Mouse (Mus musculus) limb, embryonic 11.5 days (tissue): ENCODE results near the gene Cacna1d. TPM values are rescaled to one million over a fixed set of nuclear protein-coding genes. Genes with fewer than 3 reads are reported as not detected.

Experiments used
- ATAC-seq: fragments of 200-750 bp; cut with Nextera tagmentation; 2 replicates; pipeline ENCODE4 v1.8.0; 2017; ENCODE audit warnings: low read depth; ENCODE audit not compliant: insufficient number of reproducible peaks, low FRiP score, low TSS enrichment
- DNase-seq: peaks from one replicate; pipeline ENCODE4 v3.0.0-alpha.2; 2015; ENCODE audit warnings: low spot score
- H3K27ac ChIP-seq: fragments of 300-500 bp; sonication (generic); replicated peaks from 2 replicates; pipeline ENCODE4 v1.5.1; 2014; ENCODE audit warnings: low read depth, mild to moderate bottlenecking, low read length
- H3K27me3 ChIP-seq: fragments of 300-500 bp; sonication (generic); 2 replicates; pipeline ENCODE4 v1.6.1; 2014; ENCODE audit warnings: mild to moderate bottlenecking, low read length, mixed read lengths; ENCODE audit not compliant: control insufficient read depth, insufficient read depth
- H3K36me3 ChIP-seq: fragments of 300-500 bp; sonication (generic); 2 replicates; pipeline ENCODE4 v1.6.1; 2014; ENCODE audit warnings: mild to moderate bottlenecking, low read length, moderate library complexity, mixed read lengths; ENCODE audit not compliant: control insufficient read depth, insufficient read depth
- H3K4me1 ChIP-seq: fragments of 300-500 bp; sonication (generic); 2 replicates; pipeline ENCODE4 v1.6.1; 2014; ENCODE audit warnings: low read length, mixed read lengths; ENCODE audit not compliant: control insufficient read depth, insufficient read depth
- H3K4me2 ChIP-seq: fragments of 300-500 bp; sonication (generic); 2 replicates; pipeline ENCODE4 v1.6.1; 2014; ENCODE audit warnings: low read depth, mild to moderate bottlenecking, moderate library complexity; ENCODE audit not compliant: severe bottlenecking
- H3K4me3 ChIP-seq: fragments of 300-500 bp; sonication (generic); 2 replicates; pipeline ENCODE4 v1.5.1; 2014; ENCODE audit warnings: low read depth, low read length
- H3K9ac ChIP-seq: fragments of 300-500 bp; sonication (generic); 2 replicates; pipeline ENCODE4 v1.6.1; 2014; ENCODE audit warnings: mild to moderate bottlenecking, low read length
- H3K9me3 ChIP-seq: fragments of 300-500 bp; sonication (generic); 2 replicates; pipeline ENCODE4 v1.6.1; 2016; ENCODE audit warnings: low read length; ENCODE audit not compliant: control insufficient read depth
- WGBS: fragments of 180-500 bp; shearing (Covaris S2); extraction: QIAGEN DNeasy Blood & Tissue Kit; methylation state at CpG from one replicate; pipeline ENCODE4 v1.1.7; 2014; 5-methylcytosine and 5-hydroxymethylcytosine counted together
- polyA plus RNA-seq: library from polyadenylated mRNA; unstranded; fragments of >200 nt; fragmentation: Nextera tagmentation; extraction: Ambion mirVana; gene quantifications from 2 replicates; pipeline ENCODE4 v1.2.1, GENCODE M21; 2014

Cacna1d gene
- polyA plus RNA-seq, 1 experiment from 2014 or later = 2.1 TPM

DNA sequence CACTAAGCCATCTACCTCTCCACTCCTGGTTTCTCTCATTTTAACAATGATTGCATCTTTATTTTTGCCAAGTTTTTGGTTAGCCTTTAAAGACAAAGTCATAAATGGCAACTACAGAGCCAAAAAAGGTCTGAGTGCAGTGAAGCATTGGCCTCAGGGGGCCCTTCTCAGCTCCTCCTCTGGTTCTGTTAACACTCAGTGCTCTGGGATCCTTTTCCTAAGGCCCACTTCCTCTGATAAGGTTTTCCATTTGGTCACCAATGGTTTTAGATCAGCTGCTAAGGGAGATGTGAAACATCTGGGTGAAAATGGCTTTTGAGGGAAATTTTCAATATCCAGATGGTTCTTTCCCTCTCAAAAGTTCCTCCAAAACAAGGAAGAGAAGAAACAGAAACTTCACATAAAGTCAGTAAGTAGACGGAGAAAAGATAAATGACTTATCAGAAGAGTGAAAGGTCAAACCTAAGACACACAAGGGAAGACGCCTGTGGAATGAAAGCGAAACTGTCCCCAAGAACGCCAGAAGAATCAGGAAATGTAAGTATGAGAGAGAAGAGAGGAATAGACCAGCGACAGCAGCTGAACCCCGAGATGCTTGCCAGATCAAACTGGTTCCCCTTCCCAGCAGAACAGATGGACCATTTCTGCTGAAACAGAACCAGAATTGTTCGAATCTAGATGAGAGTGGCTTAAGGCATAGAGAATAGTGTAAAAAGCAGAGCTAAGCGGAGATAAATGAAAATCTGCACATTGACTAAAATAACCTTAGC is 85.6 kb downstream of the Cacna1d start:
- Histone ChIP-seq H3K4me3 (no peak overlapping the region), H3K9me3 (no peaks in the 10 kb centered on the region), H3K27ac (no peak overlapping the region), H3K27me3 (no peaks in the 10 kb centered on the region), H3K4me1 (no peaks in the 10 kb centered on the region), H3K4me2 (no peak overlapping the region), H3K36me3 (no peaks in the 10 kb centered on the region), H3K9ac (no peak overlapping the region)
- ATAC-seq (no peak), DNase-seq (peak; percentile 7)
- 79% methylated on average over 8 of the region's 8 CpGs for WGBS

- Histone ChIP-seq H3K27ac (no peak overlapping the region), H3K4me2 (no peak overlapping the region), H3K4me1 (no peaks in the 10 kb centered on the region), H3K4me3 (no peak overlapping the region), H3K9ac (no peak overlapping the region), H3K9me3 (no peaks in the 10 kb centered on the region), H3K36me3 (no peaks in the 10 kb centered on the region), H3K27me3 (no peaks in the 10 kb centered on the region)
- DNase-seq (no peak), ATAC-seq (no peak)
- WGBS = 87% methylated on average over 1 of the region's 1 CpGs
These were observed 112.9 kb downstream of the Cacna1d start for GRCm38 (mm10) chr14:30378306-30378705.

DNA sequence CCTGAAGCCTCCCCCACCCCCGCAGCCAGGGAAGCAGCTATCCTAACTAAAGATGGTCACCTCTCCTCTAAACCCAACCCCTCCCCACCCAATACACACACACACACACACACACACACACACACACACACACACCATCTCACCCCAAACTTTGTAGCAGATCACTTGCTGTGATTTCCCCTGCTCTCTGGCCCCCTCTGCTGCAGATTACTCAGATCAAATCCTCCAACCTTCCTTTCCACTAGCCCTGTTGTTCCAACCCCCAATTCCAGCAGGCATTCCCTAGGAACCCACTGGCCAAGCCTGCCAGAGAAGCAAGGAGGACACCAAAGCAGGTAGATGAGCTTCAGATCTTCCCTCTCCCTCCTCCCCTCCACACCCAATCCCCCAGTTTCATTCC is 118.4 kb downstream of the Cacna1d start:
- DNase-seq = no peak
- no peak for ATAC-seq
- Histone ChIP-seq H3K9ac (no peak overlapping the region), H3K4me3 (no peak overlapping the region), H3K27ac (no peak overlapping the region), H3K27me3 (no peaks in the 10 kb centered on the region), H3K9me3 (no peaks in the 10 kb centered on the region), H3K36me3 (no peaks in the 10 kb centered on the region), H3K4me1 (no peaks in the 10 kb centered on the region), H3K4me2 (no peak overlapping the region)
- 26% methylated on average over 1 of the region's 1 CpGs for WGBS

DNA sequence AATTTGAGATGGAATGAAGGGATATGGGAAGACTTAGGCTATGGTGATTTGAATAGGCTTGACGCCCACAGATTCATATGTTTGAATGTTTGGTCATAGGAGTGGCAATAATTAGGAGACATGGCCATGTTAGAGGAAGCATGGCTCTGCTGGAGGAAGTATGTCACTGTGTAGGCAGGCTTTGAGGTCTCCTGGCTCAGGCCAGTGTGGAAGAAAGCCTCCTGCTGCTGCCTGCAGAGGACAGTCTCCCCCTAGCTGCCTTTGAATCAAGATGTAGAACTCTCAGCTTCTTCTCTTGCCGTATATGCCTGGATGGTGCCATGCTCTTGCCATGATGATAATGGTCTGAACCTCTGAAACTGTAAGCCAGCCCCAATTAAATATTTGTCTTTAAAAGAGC is 120.2 kb downstream of the Cacna1d start:
- Histone ChIP-seq H3K4me3 (no peak overlapping the region), H3K4me2 (no peak overlapping the region), H3K4me1 (no peaks in the 10 kb centered on the region), H3K9me3 (no peaks in the 10 kb centered on the region), H3K27me3 (no peaks in the 10 kb centered on the region), H3K36me3 (no peaks in the 10 kb centered on the region), H3K27ac (no peak overlapping the region), H3K9ac (no peak overlapping the region)
- no peak for DNase-seq
- no peak for ATAC-seq
- WGBS = 77% methylated on average over 2 of the region's 2 CpGs

GRCm38 (mm10) chr14:30367074-30367473 is 124.2 kb downstream of the Cacna1d start:
- 77% methylated on average over 4 of the region's 4 CpGs for WGBS

GRCm38 (mm10) chr14:30365866-30366265 is 125.4 kb downstream of the Cacna1d start:
- no peaks in the 10 kb centered on the region for H3K27me3 ChIP-seq
- no peak for ATAC-seq
- H3K4me2 ChIP-seq = no peak overlapping the region
- no peaks in the 10 kb centered on the region for H3K4me1 ChIP-seq
- H3K4me3 ChIP-seq = no peak overlapping the region
- no peak overlapping the region for H3K27ac ChIP-seq
- H3K9me3 ChIP-seq = no peaks in the 10 kb centered on the region
- no peak overlapping the region for H3K9ac ChIP-seq
- no peak for DNase-seq
- 66% methylated on average over 5 of the region's 5 CpGs for WGBS
- H3K36me3 ChIP-seq = no peaks in the 10 kb centered on the region

More at GRCm38 (mm10) chr14:30367074-30367473, 124.2 kb downstream of the Cacna1d start:
- H3K4me3 ChIP-seq = no peak overlapping the region
- no peaks in the 10 kb centered on the region for H3K36me3 ChIP-seq
- no peak for DNase-seq
- H3K27me3 ChIP-seq = no peaks in the 10 kb centered on the region
- H3K4me2 ChIP-seq = no peak overlapping the region
- H3K27ac ChIP-seq = no peak overlapping the region
- no peaks in the 10 kb centered on the region for H3K9me3 ChIP-seq
- no peaks in the 10 kb centered on the region for H3K4me1 ChIP-seq
- no peak for ATAC-seq
- H3K9ac ChIP-seq = no peak overlapping the region

GRCm38 (mm10) chr14:30363487-30364167 is 127.6 kb downstream of the Cacna1d start:
- Histone ChIP-seq H3K9me3 (no peaks in the 10 kb centered on the region), H3K36me3 (no peaks in the 10 kb centered on the region), H3K27ac (no peak overlapping the region), H3K27me3 (no peaks in the 10 kb centered on the region), H3K4me1 (no peaks in the 10 kb centered on the region), H3K4me3 (no peak overlapping the region), H3K9ac (no peak overlapping the region), H3K4me2 (no peak overlapping the region)
- ATAC-seq = no peak
- WGBS = 74% methylated on average over 3 of the region's 3 CpGs
- DNase-seq = no peak

DNA sequence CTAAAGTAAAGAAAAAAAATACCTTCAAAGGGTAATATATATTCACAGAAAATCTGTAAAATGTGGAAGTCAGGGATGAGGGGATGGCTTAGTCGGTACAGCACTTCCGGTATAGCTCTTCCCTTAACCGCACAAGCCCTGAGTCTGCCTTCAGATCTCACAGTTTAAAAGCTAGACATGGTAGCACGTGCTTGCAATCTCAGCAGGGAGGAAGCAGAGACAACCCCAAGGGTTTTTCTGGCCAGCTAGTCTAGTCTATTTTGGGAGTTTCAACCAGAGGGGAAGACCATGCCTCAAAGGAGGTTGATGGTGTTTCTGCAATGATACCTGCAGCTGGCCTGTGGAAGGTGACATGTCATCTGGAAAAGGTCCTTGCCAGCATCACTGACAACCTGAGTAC is 128.9 kb downstream of the Cacna1d start:
- no peaks in the 10 kb centered on the region for H3K36me3 ChIP-seq
- no peak overlapping the region for H3K27ac ChIP-seq
- no peak overlapping the region for H3K4me2 ChIP-seq
- no peaks in the 10 kb centered on the region for H3K4me1 ChIP-seq
- H3K4me3 ChIP-seq = no peak overlapping the region
- no peak overlapping the region for H3K9ac ChIP-seq
- no peaks in the 10 kb centered on the region for H3K27me3 ChIP-seq
- no peaks in the 10 kb centered on the region for H3K9me3 ChIP-seq
- ATAC-seq (no peak), DNase-seq (no peak)
- WGBS = 78% methylated on average over 4 of the region's 4 CpGs
